Mouse (Mus musculus): ENCODE data around the gene Slc35a2. TPM values are rescaled to one million over a fixed set of nuclear protein-coding genes. Genes with fewer than 3 reads are reported as not detected.

The Slc35a2 gene
- total and polyA plus RNA-seq, 3 experiments, result 21.2 to 30.6 (median 26.4) TPM

DNA sequence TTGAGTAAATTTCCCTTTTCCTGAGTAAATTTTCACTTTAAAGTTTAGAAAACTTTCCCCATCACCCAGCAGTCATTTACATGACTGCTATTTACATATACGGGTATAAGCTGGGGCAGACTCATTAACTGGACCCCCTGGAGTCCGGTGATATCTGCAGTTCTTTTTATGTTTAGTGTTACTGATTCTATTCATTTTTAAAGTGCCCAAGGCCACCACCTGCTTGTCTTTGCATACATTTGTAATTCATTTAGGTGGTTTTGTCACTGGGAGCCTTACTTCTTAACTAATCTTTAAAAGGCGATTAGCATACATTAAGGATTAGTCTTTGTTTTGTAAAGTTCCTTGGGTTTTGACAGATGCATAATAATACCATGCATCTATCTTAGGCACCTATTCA is 14.0 kb upstream of the Slc35a2 start:
- Histone ChIP-seq H3K4me3 (replicated peaks in 1 of 3; ENCODE audit: low read depth in 2 of 3, low read length in 2 of 3, poor library complexity in 1 of 3) (peak overlapping the region in 1 of 3 experiments; percentile 43), H3K27me3 (replicated peaks) (no peaks in the 10 kb centered on the region), H3K27ac (ENCODE audit: insufficient read depth, low read depth) (peak overlapping the region; percentile 73; the same call in 1 of the 2 replicates), H3K36me3 (replicated peaks in 1 of 2; ENCODE audit: control insufficient read depth in 1 of 2, insufficient read depth in 1 of 2, low read length in 1 of 2) (peaks cover 36 to 47% of the 10 kb centered on the region in 2 experiments), H3K4me1 (ENCODE audit: control insufficient read depth in 1 of 2, insufficient read depth in 2 of 2) (peaks cover 4 to 42% of the 10 kb centered on the region in 2 experiments; a peak in 3 of 4 replicates), H3K4me2 (ENCODE audit: insufficient read depth, low read depth, poor library complexity, severe bottlenecking) (peak overlapping the region; percentile 29), H3K9me3 (replicated peaks; ENCODE audit: low read length) (no peaks in the 10 kb centered on the region), H3K9ac (ENCODE audit: insufficient read depth, low read depth) (peak overlapping the region; percentile 48; the same call in 1 of the 2 replicates), H3K79me2 (replicated peaks; ENCODE audit: control insufficient read depth, extremely low read depth, insufficient read depth, poor library complexity, severe bottlenecking) (peaks cover 10% of the 10 kb centered on the region)
- dilution Hi-C loops (cut with MboI; ENCODE audit: extremely low pct_ligation_motif_present, extremely low pct_unique_long_range_greater_than_20kb, low sequenced_read_pairs), result no loop called here
- 0 out of 2 replicates have a peak, but pooled peaks have one; percentile 17 for TF ChIP-seq BHLHE40 (IDR thresholded peaks at IDR 0.05; ENCODE audit: low read depth, low read length)
- TF ChIP-seq SMC3 (IDR thresholded peaks at IDR 0.05; ENCODE audit: low read depth, low read length), result no peak
- in situ Hi-C loops (cut with MboI; ENCODE audit: low pct_ligation_motif_present, low pct_unique_long_range_greater_than_20kb, low sequenced_read_pairs), result no loop called here
- DNase-seq (ENCODE audit: extremely low read depth), result no peak

DNA sequence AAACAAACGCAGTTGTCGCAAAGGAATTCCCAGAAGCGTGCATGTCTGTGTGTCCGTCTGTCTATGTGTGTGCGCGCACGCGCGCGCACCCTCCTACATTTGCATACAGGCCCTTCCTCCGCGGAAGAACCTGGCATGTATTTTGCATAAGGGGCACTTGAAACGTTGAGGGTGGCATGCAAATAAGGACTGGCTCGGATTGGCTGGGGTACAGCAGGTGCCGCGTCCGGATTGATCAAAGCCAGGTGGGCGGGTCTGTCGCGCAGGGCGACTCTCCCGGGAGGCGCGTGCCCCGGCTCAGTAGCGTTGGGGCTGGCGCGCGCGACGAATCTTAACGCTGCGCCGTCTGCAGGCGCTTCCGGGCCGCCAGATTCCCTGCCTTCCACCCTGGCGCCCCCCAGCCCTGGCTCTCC is 5.8 kb upstream of the Slc35a2 start, which contains the start of gene Pim2:
Gene Pim2, plus strand, starts transcription at position 256 of the 413 bp plus-strand sequence.
- Histone ChIP-seq H3K9me3 (replicated peaks; ENCODE audit: low read length) (no peaks in the 10 kb centered on the region), H3K27me3 (replicated peaks) (no peaks in the 10 kb centered on the region), H3K36me3 (replicated peaks in 1 of 2; ENCODE audit: control insufficient read depth in 1 of 2, insufficient read depth in 1 of 2, low read length in 1 of 2) (peaks cover 44 to 53% of the 10 kb centered on the region in 2 experiments), H3K4me2 (ENCODE audit: insufficient read depth, low read depth, poor library complexity, severe bottlenecking) (peak within 1 kb of the TSS; percentile 73), H3K9ac (ENCODE audit: insufficient read depth, low read depth) (peak within 1 kb of the TSS; percentile 97), H3K4me3 (replicated peaks in 1 of 3; ENCODE audit: low read depth in 2 of 3, low read length in 2 of 3, poor library complexity in 1 of 3) (peak within 1 kb of the TSS; percentile 79 to 100 (median 82)), H3K27ac (ENCODE audit: insufficient read depth, low read depth) (peak within 1 kb of the TSS; percentile 90), H3K4me1 (ENCODE audit: control insufficient read depth in 1 of 2, insufficient read depth in 2 of 2) (peaks cover 4 to 20% of the 10 kb centered on the region in 2 experiments; a peak in 2 of 4 replicates), H3K79me2 (replicated peaks; ENCODE audit: control insufficient read depth, extremely low read depth, insufficient read depth, poor library complexity, severe bottlenecking) (peaks cover 42% of the 10 kb centered on the region)
- in situ Hi-C loops (cut with MboI; ENCODE audit: low pct_ligation_motif_present, low pct_unique_long_range_greater_than_20kb, low sequenced_read_pairs), result no loop called here
- DNase-seq (ENCODE audit: extremely low read depth), result peak; percentile 92
- dilution Hi-C loops (cut with MboI; ENCODE audit: extremely low pct_ligation_motif_present, extremely low pct_unique_long_range_greater_than_20kb, low sequenced_read_pairs), result no loop called here
- no peak for TF ChIP-seq GABPA (IDR thresholded peaks at IDR 0.05; ENCODE audit: insufficient replicate concordance, low read depth, low read length)
- peak; percentile 61 for TF ChIP-seq USF1 (IDR thresholded peaks at IDR 0.05; ENCODE audit: low read depth, low read length)
- TF ChIP-seq BHLHE40 (IDR thresholded peaks at IDR 0.05; ENCODE audit: low read depth, low read length), result peak; percentile 93
- TF ChIP-seq UBTF (IDR thresholded peaks at IDR 0.05; ENCODE audit: low read depth, low read length), result 0 out of 2 replicates have a peak, but pooled peaks have one; percentile 48
- peak; percentile 28 for TF ChIP-seq HCFC1 (IDR thresholded peaks at IDR 0.05; ENCODE audit: low read depth, low read length)
- no peak for TF ChIP-seq RCOR1 (conservative IDR thresholded peaks at IDR 0.05; ENCODE audit: low read depth, low read length)
- TF ChIP-seq TBP (conservative IDR thresholded peaks at IDR 0.05; ENCODE audit: low read depth, low read length), result peak; percentile 87
- peak; percentile 95 for TF ChIP-seq POLR2A (IDR thresholded peaks at IDR 0.05; ENCODE audit: low read depth, low read length)
- TF ChIP-seq PAX5 (IDR thresholded peaks at IDR 0.05; ENCODE audit: low read length), result no peak
- no peak for TF ChIP-seq RAD21 (IDR thresholded peaks at IDR 0.05; ENCODE audit: low read depth, low read length)
- no peak for TF ChIP-seq MEF2A (IDR thresholded peaks at IDR 0.05; ENCODE audit: borderline replicate concordance, low read depth, low read length)
- TF ChIP-seq ZMIZ1 (IDR thresholded peaks at IDR 0.05; ENCODE audit: low read depth, low read length), result peak; percentile 98
- TF ChIP-seq E2F4 (IDR thresholded peaks at IDR 0.05; ENCODE audit: insufficient replicate concordance, low read depth, low read length), result no peak
- TF ChIP-seq NELFE (IDR thresholded peaks at IDR 0.05; ENCODE audit: low read depth, low read length), result peak; percentile 90
- TF ChIP-seq JUND (conservative IDR thresholded peaks at IDR 0.05; ENCODE audit: low read depth, low read length), result no peak
- TF ChIP-seq ZC3H11A (IDR thresholded peaks at IDR 0.05; ENCODE audit: low read depth, low read length), result no peak
- TF ChIP-seq IRF4 (IDR thresholded peaks at IDR 0.05; ENCODE audit: low read depth, low read length), result peak; percentile 32; the same call in 1 of the 2 replicates
- TF ChIP-seq CTCF (conservative IDR thresholded peaks at IDR 0.05 in 1 of 2, IDR thresholded peaks at IDR 0.05 in 1 of 2; ENCODE audit: low read depth in 2 of 2, low read length in 2 of 2), result no peak
- no peak; the same call in 1 of the 2 replicates for TF ChIP-seq SMC3 (IDR thresholded peaks at IDR 0.05; ENCODE audit: low read depth, low read length)
- no peak for TF ChIP-seq CHD2 (IDR thresholded peaks at IDR 0.05; ENCODE audit: low read length)
- peak; percentile 56; the same call in 1 of the 2 replicates for TF ChIP-seq SIN3A (IDR thresholded peaks at IDR 0.05; ENCODE audit: low read length)
- TF ChIP-seq MAFK (IDR thresholded peaks at IDR 0.05; ENCODE audit: insufficient replicate concordance, low read length), result no peak
- peak; percentile 61 for TF ChIP-seq ETS1 (conservative IDR thresholded peaks at IDR 0.05; ENCODE audit: low read depth, low read length)
- no peak for TF ChIP-seq MAZ (IDR thresholded peaks at IDR 0.05; ENCODE audit: low read depth, low read length)
- TF ChIP-seq CHD1 (IDR thresholded peaks at IDR 0.05; ENCODE audit: low read depth, low read length), result no peak
- peak; percentile 79 for TF ChIP-seq NRF1 (IDR thresholded peaks at IDR 0.05; ENCODE audit: low read depth, low read length)
- TF ChIP-seq USF2 (conservative IDR thresholded peaks at IDR 0.05; ENCODE audit: low read depth, low read length), result no peak
- TF ChIP-seq EP300 (IDR thresholded peaks at IDR 0.05; ENCODE audit: low read length), result no peak
- TF ChIP-seq MYC (IDR thresholded peaks at IDR 0.05; ENCODE audit: low read depth, low read length), result no peak
- TF ChIP-seq MAX (IDR thresholded peaks at IDR 0.05; ENCODE audit: low read length), result peak; percentile 27; the same call in 1 of the 2 replicates
- TF ChIP-seq TCF12 (IDR thresholded peaks at IDR 0.05; ENCODE audit: low read depth, low read length), result peak; percentile 95
- TF ChIP-seq POLR2AphosphoS2 (IDR thresholded peaks at IDR 0.05; ENCODE audit: low read depth, low read length), result peak; percentile 93
- no peak for TF ChIP-seq ZNF384 (IDR thresholded peaks at IDR 0.05; ENCODE audit: low read depth, low read length)
